Mouse (Mus musculus) adrenal gland, adult 2 months (tissue): Measurements from ENCODE around the gene Eif2ak3. TPM values are rescaled to one million over a fixed set of nuclear protein-coding genes. Genes with fewer than 3 reads are reported as not detected.

ENCODE experiments used
- DNase-seq: peaks from one replicate; pipeline ENCODE4 v3.0.0; 2021
- polyA plus RNA-seq: library from polyadenylated mRNA; depleted of rRNA; stranded (reverse); fragments of >200 nt; gene quantifications from 2 replicates; pipeline ENCODE4 v1.2.3, GENCODE M21; 2012
- total RNA-seq, 2 experiments: library from RNA; stranded (reverse); gene quantifications; 2 replicates each; pipeline ENCODE4 v1.2.3; 2021

Eif2ak3 gene
- total and polyA plus RNA-seq, 3 experiments = 11.5 to 21.1 (median 18.1) TPM

DNA sequence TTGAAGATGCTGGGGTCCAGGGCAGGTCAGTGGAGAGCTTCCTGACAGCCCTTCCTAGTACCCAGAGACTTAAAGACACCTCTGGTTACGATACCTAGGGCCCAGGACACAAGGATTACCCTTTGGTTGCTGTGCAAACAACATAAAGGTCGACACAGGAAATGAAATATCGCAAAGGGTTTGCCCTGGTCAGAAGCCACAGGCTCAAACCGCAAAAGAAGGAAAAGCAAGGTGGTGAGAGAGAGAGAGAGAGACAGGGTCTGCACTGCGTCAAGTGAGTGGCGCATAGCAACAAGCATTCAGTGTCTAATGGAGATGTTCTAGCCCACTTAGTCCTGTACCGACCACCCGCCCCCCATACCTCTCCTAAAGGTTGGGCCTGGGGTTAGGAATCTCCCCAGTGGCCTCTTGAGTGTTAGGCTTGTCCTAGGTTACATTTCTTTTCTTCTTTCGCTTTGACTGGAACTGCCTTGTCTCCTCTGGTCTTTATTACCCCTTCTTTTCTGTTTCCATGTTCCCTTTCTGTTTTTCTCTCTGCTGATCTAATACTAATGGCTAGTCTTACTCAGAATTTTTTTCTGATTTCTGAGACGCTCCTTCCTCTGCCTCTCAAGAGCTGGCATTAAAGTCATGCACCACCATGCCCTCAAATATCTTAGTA, 13.0 kb upstream of the Eif2ak3 start:
- no peak for DNase-seq

DNA sequence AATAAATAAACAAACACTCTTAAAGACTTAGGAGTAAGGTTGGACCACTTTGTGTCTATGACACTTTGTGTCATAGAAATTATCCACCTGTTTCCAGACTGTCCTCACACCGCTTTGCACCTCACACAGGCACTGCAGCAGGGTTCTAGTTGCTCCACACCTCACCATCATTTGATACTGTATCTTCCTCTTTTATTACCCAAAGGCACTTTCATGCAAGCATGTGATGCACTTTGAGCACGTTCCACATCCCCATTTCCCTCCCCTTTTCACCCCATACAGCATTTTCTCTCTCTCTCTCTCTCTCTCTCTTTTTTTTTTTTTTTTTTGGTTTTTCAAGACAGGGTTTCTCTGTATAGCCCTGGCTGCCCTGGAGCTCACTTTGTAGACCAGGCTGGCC, 7.0 kb upstream of the Eif2ak3 start:
- no peak for DNase-seq

- no peak for DNase-seq
Measured at GRCm38 (mm10) chr6:70838532-70838931, 5.8 kb upstream of the Eif2ak3 start.

DNA sequence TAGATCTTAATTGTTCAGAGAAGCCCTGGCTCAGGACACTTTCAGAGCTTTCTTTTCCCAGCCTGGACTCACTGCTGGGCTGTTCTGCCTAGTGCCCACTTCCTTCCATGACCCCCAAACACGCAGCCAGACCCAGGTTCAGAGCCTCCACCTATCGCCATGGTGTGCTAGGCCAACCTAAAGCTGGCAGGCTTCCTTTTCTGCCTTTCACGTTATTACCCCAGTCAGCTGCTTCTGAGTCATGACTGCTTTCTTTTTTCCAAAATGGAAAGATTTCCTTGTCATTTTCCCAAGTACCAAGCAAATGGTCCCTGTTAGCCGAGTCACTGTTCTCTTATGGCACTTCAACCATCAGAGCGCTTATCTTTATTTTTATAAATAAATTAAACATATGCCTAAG, 4.0 kb upstream of the Eif2ak3 start:
- no peak for DNase-seq

DNA sequence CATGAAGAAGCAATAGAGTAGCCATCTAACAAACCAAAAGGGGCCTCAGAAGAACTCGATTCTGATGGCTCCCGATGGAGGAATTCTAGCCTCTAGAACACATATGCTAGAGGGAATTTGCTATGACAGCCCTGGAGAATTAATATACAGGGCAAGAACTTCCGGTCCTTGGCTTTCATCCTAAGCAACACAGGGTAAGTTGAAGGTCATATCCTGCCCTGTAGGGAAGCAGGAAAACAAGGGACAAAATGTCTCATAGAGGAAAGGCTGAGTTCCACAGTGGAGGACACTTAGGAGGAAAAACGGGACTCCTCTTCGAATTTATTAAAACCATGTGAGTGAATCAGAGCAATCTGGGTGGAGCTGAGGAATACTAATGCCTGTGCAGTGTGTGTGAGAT, 1.3 kb upstream of the Eif2ak3 start:
- peak; percentile 42 for DNase-seq

DNA sequence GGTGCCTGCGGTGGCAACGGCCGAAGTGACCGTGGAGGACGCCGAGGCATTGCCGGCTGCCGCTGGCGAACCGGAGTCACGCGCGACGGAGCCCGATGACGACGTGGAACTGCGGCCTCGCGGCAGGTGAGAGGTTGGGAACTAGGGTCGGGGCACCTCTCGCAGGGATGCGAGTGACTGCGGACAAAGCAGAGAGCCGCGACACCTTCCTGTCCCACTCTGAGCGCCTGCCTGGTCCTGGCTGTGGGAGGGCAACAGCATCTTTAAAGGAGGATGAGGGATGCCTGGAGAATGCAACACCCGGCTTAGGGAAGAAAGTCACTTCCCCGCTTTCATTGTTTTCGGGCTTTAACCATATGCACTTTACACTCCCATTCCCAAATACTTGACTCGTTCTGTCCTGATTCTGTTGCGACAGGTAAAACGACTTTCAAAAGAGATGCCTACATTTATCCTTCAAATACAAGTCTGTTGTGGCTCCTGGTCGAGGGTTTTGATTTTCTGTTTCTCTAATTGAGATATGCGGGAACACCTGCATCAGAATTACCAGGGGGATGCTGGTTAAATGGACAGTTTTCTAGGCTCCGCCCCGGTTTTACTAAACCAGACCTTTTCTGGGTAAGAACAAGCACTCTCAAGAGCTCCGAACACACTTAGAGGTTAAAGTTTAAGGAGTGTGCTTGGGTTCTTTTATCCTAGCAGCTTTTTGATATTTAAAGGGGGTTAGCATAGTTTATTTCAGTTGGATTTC, 756 bp downstream of the Eif2ak3 start:
- DNase-seq = no peak

GRCm38 (mm10) chr6:70847386-70847785, 3.1 kb downstream of the Eif2ak3 start:
- no peak for DNase-seq

DNA sequence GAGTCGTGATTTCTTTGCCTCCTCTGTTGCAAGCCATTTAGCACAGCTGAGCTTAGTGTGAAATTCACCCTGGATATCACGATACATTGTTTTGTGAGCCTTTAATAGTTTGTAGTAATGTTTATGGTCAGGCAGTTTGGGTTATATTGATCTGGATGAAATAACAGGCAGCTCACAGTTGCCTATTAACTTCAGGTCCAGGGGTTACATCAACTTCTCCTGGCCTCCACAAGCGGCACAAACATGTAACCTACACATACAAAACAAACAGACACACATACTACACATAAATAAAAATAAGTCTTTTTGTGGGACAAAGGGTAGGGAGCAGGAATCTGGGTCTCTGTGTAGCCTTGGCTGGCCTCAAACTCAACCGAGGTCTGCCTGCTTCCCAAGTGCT, 9.1 kb downstream of the Eif2ak3 start:
- DNase-seq = no peak

- no peak for DNase-seq
Measured at GRCm38 (mm10) chr6:70855529-70856309, 11.4 kb downstream of the Eif2ak3 start.

DNA sequence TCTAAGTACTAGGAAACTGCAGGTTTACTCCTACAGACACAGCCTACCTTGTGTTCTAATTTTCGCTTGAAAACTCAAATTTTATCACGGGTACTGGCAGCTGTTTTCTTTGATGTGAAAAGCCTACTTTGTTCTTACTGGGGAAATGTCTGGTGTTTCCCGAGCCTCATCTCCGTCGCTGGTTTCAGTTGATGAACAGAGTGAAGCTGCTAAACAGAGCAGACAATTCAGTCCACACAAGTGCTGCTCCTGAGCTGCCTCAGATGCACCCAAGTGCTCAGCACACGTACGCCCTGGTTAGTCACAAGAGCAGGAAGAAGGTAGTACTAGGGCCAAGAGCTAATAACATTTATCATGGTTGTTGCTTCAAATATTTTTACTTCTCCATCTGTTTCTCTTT, 18.4 kb downstream of the Eif2ak3 start:
- DNase-seq = no peak

- DNase-seq = no peak
Measured at GRCm38 (mm10) chr6:70864285-70864684, 20.0 kb downstream of the Eif2ak3 start.

GRCm38 (mm10) chr6:70866761-70867160, 22.4 kb downstream of the Eif2ak3 start:
- DNase-seq = no peak

GRCm38 (mm10) chr6:70867297-70867696, 23.0 kb downstream of the Eif2ak3 start:
- DNase-seq = no peak

GRCm38 (mm10) chr6:70871511-70871980, 27.2 kb downstream of the Eif2ak3 start:
- DNase-seq = no peak

- peak; percentile 68 for DNase-seq
Measured at GRCm38 (mm10) chr6:70872128-70872527, 27.8 kb downstream of the Eif2ak3 start.

DNA sequence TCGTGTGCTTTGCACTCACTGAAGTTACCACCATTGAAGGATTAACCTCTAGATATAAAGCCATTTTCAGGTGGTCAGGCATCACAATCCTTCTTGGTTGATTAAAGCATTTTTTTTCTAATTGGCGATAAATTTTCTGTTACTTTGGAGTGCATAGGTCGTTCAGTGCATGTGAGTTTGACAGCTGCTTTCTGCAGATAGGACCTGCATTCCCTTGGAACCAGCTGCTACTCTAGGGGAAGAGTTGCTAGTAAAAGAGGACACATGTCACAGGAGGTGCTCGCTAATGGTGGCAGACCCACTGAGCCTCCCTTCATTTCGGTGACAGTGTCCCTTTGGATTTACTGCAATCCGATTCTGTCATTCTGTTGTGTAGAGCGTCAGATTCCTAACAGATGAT, 28.3 kb downstream of the Eif2ak3 start:
- no peak for DNase-seq

GRCm38 (mm10) chr6:70874035-70874775, 29.9 kb downstream of the Eif2ak3 start:
- DNase-seq = no peak

- no peak for DNase-seq
Measured at GRCm38 (mm10) chr6:70875017-70875416, 30.7 kb downstream of the Eif2ak3 start.

DNA sequence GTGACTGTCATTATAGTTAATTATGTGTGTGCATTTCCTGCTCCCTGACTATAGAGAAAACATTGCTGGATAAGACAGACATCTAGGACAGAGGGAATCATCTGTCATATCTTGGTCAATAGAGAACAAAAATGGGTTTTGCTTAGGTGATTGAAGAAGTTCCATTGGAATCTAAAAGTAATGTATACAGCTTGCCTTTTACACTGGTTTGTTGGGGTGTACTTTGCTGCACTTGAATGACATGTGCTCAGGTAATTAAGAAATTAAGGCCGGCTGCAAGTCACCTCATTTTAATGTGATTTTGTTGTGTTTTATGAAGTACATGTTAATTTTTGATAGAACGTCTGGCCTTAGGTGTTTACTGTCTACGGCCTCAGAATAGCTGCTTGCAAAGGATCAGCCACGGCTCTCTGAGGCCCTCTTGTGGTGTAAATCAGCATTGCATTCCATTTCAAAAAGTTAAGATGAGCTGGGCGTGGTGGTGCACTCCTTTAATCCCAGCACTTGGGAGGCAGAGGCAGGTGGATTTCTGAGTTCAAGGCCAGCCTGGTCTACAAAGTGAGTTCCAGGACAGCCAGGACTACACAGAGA, 36.5 kb downstream of the Eif2ak3 start:
- peak; percentile 75 for DNase-seq

GRCm38 (mm10) chr6:70887993-70888392, 43.7 kb downstream of the Eif2ak3 start:
- DNase-seq = no peak

GRCm38 (mm10) chr6:70898166-70898565, 53.9 kb downstream of the Eif2ak3 start:
- DNase-seq = no peak

DNA sequence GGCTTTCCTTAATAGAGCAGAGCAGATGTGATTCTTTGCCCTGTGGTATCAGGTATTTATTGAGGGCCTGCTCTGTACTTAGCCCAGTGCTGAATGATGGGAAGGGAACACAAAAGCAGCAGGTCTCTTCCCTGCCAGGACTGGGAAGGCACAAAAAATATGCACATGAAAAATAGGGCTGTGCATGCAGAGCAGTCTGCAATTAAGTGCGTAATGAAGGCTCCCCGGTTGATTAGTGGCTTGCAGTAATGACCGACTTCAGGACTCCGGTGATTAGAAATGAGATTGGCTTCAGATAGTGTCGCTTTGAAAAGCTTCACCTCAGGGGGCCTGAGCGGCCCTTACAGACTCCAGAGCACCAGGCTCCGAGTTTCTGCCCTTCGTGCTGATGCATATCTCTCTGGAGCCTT, 55.3 kb downstream of the Eif2ak3 start:
- no peak for DNase-seq
